Mouse (Mus musculus) midbrain, embryonic 10.5 days (tissue): ENCODE data around the gene Shkbp1. TPM values are rescaled to one million over a fixed set of nuclear protein-coding genes. Genes with fewer than 3 reads are reported as not detected.

Experiments used
- DNase-seq: peaks from one replicate; pipeline ENCODE4 v3.0.0-alpha.2; 2017; ENCODE audit warnings: low spot score
- H3K27ac ChIP-seq: fragments of 300-500 bp; sonication (generic); replicated peaks from 2 replicates; pipeline ENCODE4 v1.5.1; 2016; ENCODE audit warnings: mild to moderate bottlenecking
- H3K27me3 ChIP-seq: fragments of 300-500 bp; sonication (generic); 2 replicates; pipeline ENCODE4 v1.6.1; 2016; ENCODE audit warnings: low read depth, mild to moderate bottlenecking; ENCODE audit not compliant: poor library complexity, severe bottlenecking
- H3K36me3 ChIP-seq: fragments of 300-500 bp; sonication (generic); 2 replicates; pipeline ENCODE4 v1.6.1; 2016; ENCODE audit warnings: mild to moderate bottlenecking, moderate library complexity
- H3K4me1 ChIP-seq: fragments of 300-500 bp; sonication (generic); 2 replicates; pipeline ENCODE4 v1.6.1; 2016
- H3K4me3 ChIP-seq: fragments of 300-500 bp; sonication (generic); 2 replicates; pipeline ENCODE4 v1.5.1; 2016; ENCODE audit warnings: mild to moderate bottlenecking, moderate library complexity
- H3K9me3 ChIP-seq: fragments of 300-500 bp; sonication (generic); replicated peaks from 2 replicates; pipeline ENCODE4 v1.6.1; 2016; ENCODE audit warnings: mild to moderate bottlenecking
- WGBS: fragments of 180-500 bp; shearing (Covaris S2); methylation state at CpG from one replicate; pipeline ENCODE4 v1.1.7; 2016; 5-methylcytosine and 5-hydroxymethylcytosine counted together
- polyA plus RNA-seq: library from polyadenylated mRNA; unstranded; fragments of >200 nt; fragmentation: Nextera tagmentation; extraction: Ambion mirVana; gene quantifications from 2 replicates; pipeline ENCODE4 v1.2.1, GENCODE M21; 2016

The Shkbp1 gene
- polyA plus RNA-seq, 1 experiment from 2014 or later: 71.7 TPM

- H3K9me3 ChIP-seq: no peaks in the 10 kb centered on the region
- H3K36me3 ChIP-seq: peaks cover 12% of the 10 kb centered on the region
- H3K4me1 ChIP-seq: peaks cover 61% of the 10 kb centered on the region
- peak within 1 kb of the TSS; percentile 55 for H3K4me3 ChIP-seq
- DNase-seq: peak; percentile 82
- WGBS: under 1% methylated on average over 36 of the region's 36 CpGs
- peak within 1 kb of the TSS; percentile 78 for H3K27ac ChIP-seq
- peaks cover 77% of the 10 kb centered on the region for H3K27me3 ChIP-seq
Observed at GRCm38 (mm10) chr7:27337175-27337853, 18.5 kb downstream of the Shkbp1 start, which contains the start of gene Ltbp4. TSS of gene Ltbp4 (minus strand) at chr7:27337692.

- peaks cover 67% of the 10 kb centered on the region for H3K4me1 ChIP-seq
- peak; percentile 89 for DNase-seq
- H3K36me3 ChIP-seq: peaks cover 3% of the 10 kb centered on the region
- under 1% methylated on average over 47 of the region's 47 CpGs for WGBS
- H3K27me3 ChIP-seq: peaks cover 88% of the 10 kb centered on the region
- peak overlapping the region; percentile 55 for H3K4me3 ChIP-seq
- no peaks in the 10 kb centered on the region for H3K9me3 ChIP-seq
- peak overlapping the region; percentile 77 for H3K27ac ChIP-seq
Observed at GRCm38 (mm10) chr7:27335928-27336823, 19.6 kb downstream of the Shkbp1 start.

DNA sequence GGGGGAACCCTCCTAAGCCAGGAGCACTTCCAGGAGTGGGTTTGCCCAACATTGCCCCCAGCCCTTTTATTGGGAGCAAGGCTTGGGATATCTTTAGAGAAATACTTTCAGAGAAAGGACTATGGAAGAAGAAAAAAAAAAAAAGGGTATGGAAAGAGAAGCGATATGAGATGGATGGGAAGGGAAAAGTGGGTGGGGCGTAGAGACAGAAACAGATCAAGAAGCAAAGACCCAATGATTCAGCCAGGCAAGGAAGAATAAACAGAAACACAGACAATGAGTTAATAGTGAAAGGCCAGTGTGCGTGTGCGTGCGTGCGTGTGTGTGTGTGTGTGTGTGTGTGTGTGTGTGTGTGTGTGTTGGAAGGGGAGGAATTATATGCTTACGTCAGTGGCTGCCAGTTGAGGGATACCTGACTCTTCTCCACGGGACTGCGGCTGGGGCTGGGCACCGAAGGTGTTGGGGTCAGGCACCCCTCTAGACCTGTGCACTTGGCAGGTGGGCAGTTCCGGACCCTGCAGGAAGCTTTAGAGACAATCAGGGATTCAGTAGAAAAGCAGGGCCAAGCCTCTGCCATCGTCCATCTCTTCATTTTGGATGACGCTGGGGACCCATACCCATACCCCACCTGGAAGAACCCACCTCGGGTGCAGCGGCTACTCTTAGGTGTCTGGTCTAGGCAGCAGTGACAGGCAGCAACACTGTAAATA is 20.7 kb downstream of the Shkbp1 start:
- 62% methylated on average over 15 of the region's 15 CpGs for WGBS
- DNase-seq: no peak
- peaks cover 95% of the 10 kb centered on the region for H3K27me3 ChIP-seq
- H3K4me1 ChIP-seq: peaks cover 77% of the 10 kb centered on the region
- H3K27ac ChIP-seq: no peak overlapping the region
- peak overlapping the region; percentile 55; the same call in 1 of the 2 replicates for H3K4me3 ChIP-seq
- no peaks in the 10 kb centered on the region for H3K9me3 ChIP-seq
- no peaks in the 10 kb centered on the region for H3K36me3 ChIP-seq

DNA sequence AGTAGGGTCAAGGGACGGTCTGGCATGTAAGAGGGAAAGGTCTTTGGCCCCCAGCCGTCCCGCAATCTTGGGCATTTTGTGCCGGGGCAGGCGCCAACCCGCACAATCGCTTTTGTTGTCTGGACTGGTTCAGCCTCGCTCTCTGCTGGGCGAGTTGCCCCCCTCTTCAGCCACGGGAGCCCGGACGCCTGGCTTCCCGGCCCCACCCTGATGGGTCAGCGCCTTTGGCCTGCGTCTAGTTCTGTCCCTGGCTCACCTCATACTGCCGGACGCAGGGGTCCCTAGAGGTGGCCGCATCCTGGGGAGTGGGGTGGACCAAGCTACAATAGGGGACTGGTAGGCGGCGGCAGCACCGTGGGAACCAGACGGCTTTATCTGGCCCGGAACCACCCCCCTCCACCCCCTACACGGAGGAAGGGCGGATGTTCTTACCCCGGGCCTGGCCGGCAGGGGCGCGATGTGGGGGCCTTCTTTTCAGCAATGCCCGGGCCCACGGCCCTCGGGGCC is 21.4 kb downstream of the Shkbp1 start:
- 2% methylated on average over 32 of the region's 32 CpGs for WGBS
- H3K9me3 ChIP-seq: no peaks in the 10 kb centered on the region
- no peaks in the 10 kb centered on the region for H3K36me3 ChIP-seq
- no peak for DNase-seq
- H3K27ac ChIP-seq: no peak overlapping the region
- H3K27me3 ChIP-seq: peaks cover 100% of the 10 kb centered on the region
- peak overlapping the region; percentile 57 for H3K4me3 ChIP-seq
- H3K4me1 ChIP-seq: peaks cover 81% of the 10 kb centered on the region

GRCm38 (mm10) chr7:27333316-27333941 is 22.4 kb downstream of the Shkbp1 start:
- no peaks in the 10 kb centered on the region for H3K36me3 ChIP-seq
- peak overlapping the region; percentile 57 for H3K4me3 ChIP-seq
- no peaks in the 10 kb centered on the region for H3K9me3 ChIP-seq
- WGBS: under 1% methylated on average over 67 of the region's 77 CpGs
- H3K27ac ChIP-seq: peak overlapping the region; percentile 69; the same call in 1 of the 2 replicates
- peaks cover 100% of the 10 kb centered on the region for H3K27me3 ChIP-seq
- peak; percentile 41 for DNase-seq
- H3K4me1 ChIP-seq: peaks cover 86% of the 10 kb centered on the region

DNA sequence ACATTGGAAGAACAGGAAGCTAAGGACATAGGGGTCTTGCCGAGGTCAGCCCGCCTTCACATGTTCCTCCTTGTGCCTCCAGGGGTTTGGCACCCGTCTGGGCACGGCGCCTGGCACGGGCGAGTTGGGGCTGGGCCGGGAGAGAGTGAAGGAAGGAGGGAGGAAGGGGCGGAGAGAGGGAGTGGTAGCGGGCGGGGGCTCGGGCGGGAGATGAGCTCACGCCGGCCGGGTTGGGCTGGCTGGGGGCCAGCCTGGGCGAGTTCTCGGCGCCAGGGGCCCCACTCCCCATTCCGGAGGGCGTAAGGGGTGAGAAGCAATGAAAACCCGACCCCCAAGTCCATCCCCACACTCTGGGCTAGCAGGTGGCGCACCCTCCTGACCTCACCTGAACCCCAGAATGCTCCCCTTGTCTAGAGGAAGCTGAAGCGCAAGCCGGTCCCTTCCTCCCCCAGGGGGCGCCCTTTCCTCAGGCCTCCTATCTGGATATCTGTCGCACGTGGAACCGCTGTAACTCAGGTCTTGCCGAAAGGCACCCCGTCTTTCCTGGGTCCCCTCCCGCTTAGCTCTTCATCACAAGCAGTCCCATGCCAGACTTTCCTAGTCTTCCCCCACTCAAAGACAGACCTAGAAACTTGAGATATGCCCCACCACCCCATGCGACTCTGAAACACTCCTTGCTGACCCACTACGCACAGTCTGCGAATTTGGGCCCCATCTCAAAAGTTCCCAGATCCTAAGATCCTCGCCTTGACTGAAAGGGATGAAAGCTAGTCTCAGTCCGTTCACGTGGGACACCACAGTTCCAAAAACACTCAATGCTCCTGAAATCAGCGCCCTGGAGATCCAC is 23.2 kb downstream of the Shkbp1 start:
- peak overlapping the region; percentile 57 for H3K4me3 ChIP-seq
- no peaks in the 10 kb centered on the region for H3K36me3 ChIP-seq
- peak; percentile 80 for DNase-seq
- H3K4me1 ChIP-seq: peaks cover 80% of the 10 kb centered on the region
- no peak overlapping the region for H3K27ac ChIP-seq
- H3K27me3 ChIP-seq: peaks cover 100% of the 10 kb centered on the region
- WGBS: under 1% methylated on average over 38 of the region's 39 CpGs
- H3K9me3 ChIP-seq: no peaks in the 10 kb centered on the region

DNA sequence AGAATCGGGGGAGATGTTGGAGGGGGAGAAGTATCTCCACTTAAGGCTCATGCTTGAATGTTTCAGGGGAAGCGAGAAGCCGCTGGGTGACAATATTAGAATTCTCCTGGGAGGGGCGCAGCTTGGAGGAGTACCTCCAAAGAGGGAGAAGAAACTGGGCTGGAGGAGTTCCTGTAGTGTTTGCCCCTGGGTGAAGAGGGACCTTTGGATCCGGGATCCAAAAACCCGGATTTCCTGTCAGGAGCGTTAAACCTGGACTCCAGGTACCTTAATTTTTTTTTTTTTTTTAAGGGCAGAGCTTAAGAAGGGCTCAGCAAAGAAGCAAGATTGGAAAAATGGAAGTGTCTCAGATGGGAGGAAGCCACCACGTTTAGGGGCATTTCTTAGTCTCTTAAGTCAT is 24.0 kb downstream of the Shkbp1 start:
- Histone ChIP-seq H3K4me3 (no peak overlapping the region), H3K36me3 (no peaks in the 10 kb centered on the region), H3K27ac (no peak overlapping the region), H3K27me3 (peaks cover 100% of the 10 kb centered on the region), H3K4me1 (peaks cover 73% of the 10 kb centered on the region), H3K9me3 (no peaks in the 10 kb centered on the region)
- WGBS: 8% methylated on average over 8 of the region's 8 CpGs
- no peak for DNase-seq

DNA sequence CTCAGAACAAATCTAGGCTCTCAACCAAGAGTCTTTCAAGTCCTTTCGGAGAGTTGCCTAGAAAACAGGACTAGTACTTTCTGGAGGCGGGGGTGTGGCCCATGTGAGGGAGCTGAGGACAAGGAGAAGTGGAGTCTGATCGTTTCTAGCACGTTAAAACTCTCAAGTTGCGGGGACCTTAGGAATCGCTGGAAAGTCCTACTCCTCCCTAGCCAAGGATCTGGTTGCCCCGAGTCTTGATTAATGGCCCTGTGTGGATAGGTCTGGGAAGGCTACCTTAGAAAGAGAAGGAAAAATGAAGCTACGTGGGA is 24.3 kb downstream of the Shkbp1 start:
- Histone ChIP-seq H3K27ac (no peak overlapping the region), H3K4me1 (peaks cover 71% of the 10 kb centered on the region), H3K9me3 (no peaks in the 10 kb centered on the region), H3K4me3 (peak overlapping the region; percentile 57; the same call in 1 of the 2 replicates), H3K27me3 (peaks cover 100% of the 10 kb centered on the region), H3K36me3 (no peaks in the 10 kb centered on the region)
- no peak for DNase-seq
- WGBS: 3% methylated on average over 8 of the region's 8 CpGs

- no peaks in the 10 kb centered on the region for H3K9me3 ChIP-seq
- H3K27ac ChIP-seq: no peak overlapping the region
- H3K4me3 ChIP-seq: peak overlapping the region; percentile 57
- peaks cover 71% of the 10 kb centered on the region for H3K4me1 ChIP-seq
- under 1% methylated on average over 39 of the region's 39 CpGs for WGBS
- peak; percentile 74 for DNase-seq
- H3K27me3 ChIP-seq: peaks cover 100% of the 10 kb centered on the region
- H3K36me3 ChIP-seq: no peaks in the 10 kb centered on the region
Observed at GRCm38 (mm10) chr7:27330709-27331540, 24.9 kb downstream of the Shkbp1 start.

GRCm38 (mm10) chr7:27329981-27330380 is 25.8 kb downstream of the Shkbp1 start:
- Histone ChIP-seq H3K4me3 (peak overlapping the region; percentile 45), H3K27ac (no peak overlapping the region), H3K27me3 (peaks cover 100% of the 10 kb centered on the region), H3K9me3 (no peaks in the 10 kb centered on the region), H3K36me3 (no peaks in the 10 kb centered on the region), H3K4me1 (peaks cover 75% of the 10 kb centered on the region)
- DNase-seq: no peak
- WGBS: 24% methylated on average over 17 of the region's 17 CpGs
